Mouse (Mus musculus) heart, adult 18-20 months (tissue): ENCODE measurements around the gene Tsc2. TPM values are rescaled to one million over a fixed set of nuclear protein-coding genes. Genes with fewer than 3 reads are reported as not detected.

Experiments
- DNase-seq, 2 experiments: peaks; one replicate each; pipeline ENCODE4 v3.0.0; 2021 to 2022; ENCODE audit warnings: mixed read lengths in 1 of 2
- total RNA-seq, 2 experiments: library from RNA; stranded (reverse); gene quantifications; 2 replicates each; pipeline ENCODE4 v1.2.3; 2021

Gene Tsc2
- total RNA-seq, 2 experiments from 2014 or later = 104 to 108 TPM

GRCm38 (mm10) chr17:24647493-24647892 lies 15.1 kb upstream of the Tsc2 start:
- peak in 1 of 2 experiments; percentile 32 for DNase-seq

DNA sequence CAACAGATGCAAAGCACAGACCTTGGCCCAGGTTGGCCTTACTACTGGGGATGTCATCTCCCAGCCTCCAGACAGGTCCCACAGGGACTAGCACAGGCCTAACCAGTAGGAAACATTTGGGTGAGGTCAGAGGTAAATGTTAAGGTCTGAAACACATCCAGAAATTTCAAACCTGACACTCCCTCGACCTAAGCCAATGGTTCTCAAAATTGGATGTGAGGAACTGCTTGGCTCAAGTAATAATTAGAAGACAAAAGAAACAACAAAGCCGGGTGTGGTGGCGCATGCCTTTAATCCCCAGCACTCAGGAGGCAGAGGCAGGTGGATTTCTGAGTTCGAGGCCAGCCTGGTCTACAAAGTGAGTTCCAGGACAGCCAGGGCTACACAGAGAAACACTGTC lies 14.0 kb upstream of the Tsc2 start:
- no peak for DNase-seq

- peak; percentile 64 to 89 for DNase-seq
These were observed 13.5 kb upstream of the Tsc2 start for GRCm38 (mm10) chr17:24645916-24646315.

DNA sequence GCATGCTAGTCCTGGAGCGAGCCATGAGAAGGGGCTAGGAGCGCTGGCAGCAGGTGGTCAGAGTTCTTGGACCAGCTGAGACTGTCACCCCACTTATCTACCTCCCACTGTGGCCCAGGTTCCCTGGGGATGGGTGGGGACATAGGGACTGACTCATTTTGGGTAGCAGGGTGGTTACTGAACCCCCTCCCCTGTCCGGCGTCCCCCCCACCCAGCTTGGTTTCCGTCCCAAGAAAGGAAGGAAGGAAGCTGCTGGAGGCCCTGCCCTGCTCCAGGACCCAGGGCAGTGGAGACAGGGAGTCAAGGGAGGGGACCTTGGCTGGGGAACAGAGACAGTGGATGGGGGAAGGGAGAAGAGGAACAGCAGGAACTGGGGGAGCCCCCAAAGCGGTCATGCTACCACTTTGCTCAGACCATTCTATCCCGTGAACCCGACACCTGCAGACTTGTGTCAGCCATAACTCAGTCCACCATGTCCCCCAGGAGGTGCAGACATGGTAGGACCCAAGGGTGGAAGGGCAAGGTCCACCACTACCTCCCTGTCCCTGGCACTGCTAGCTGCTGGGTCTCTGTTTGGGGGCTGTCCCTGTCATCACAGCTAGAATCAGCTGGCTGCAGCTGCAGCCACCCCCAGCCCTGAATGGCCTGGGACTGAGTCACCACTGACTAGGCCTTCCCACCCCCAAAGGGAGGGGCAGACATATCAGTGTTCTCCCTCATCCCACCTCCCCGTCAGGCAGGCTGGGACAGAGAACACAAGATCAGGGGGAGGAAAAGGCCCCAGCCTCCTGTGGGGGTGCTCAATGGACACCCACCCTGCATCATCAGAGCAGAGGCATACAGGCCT lies 12.7 kb upstream of the Tsc2 start:
- peak; percentile 76 to 91 for DNase-seq

- peak; percentile 57 to 60 for DNase-seq
These were observed 11.7 kb upstream of the Tsc2 start for GRCm38 (mm10) chr17:24644030-24644715.

DNA sequence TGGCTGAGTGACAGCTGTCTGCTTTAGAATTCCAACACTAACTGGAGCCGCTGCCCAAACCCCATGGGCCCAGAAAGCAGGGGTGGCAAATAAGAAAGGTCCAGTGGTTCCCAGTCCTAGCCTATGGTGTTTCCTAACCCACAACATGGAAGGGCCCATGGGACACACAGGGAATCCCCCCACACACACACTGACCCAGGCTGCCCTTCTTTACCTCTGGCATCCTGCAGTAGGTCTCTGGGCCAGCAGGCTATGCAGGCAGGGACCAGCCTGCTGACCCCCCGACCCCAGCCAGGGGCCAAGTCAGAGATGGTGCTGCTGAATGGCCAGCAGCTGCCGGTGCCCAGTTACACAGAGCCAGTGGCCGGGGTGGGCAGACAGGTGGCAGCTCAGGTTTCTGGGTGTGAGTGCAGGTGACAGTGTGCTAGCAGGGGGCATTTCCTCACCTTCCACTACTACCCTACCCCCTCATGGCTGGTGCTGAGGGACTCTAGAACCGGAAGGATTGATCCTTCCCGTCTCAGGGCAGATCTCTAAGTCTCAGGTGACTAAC lies 10.4 kb upstream of the Tsc2 start:
- DNase-seq = no peak

DNA sequence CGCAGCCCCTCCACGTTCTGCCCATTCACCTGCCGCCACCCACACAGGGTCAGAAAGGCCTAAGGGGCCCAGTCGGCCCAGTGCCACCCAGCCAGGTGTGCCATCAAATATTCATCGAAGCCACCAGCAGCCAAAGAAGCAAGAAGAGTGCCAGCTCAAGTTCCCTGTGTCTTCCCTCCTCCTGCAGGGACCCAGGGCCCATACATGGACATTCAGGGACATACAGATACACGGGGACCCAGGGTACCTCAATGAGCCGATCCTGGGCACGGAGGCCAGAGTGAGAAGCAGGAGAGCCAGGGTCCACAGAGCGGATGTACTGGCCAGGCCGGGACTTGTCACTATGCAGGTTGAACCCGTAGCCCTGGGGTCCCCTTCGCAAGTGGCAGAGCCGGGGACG lies 9.5 kb upstream of the Tsc2 start:
- DNase-seq = peak in 1 of 2 experiments; percentile 7

- no peak for DNase-seq
These were observed 8.2 kb upstream of the Tsc2 start for GRCm38 (mm10) chr17:24640581-24640980.

DNA sequence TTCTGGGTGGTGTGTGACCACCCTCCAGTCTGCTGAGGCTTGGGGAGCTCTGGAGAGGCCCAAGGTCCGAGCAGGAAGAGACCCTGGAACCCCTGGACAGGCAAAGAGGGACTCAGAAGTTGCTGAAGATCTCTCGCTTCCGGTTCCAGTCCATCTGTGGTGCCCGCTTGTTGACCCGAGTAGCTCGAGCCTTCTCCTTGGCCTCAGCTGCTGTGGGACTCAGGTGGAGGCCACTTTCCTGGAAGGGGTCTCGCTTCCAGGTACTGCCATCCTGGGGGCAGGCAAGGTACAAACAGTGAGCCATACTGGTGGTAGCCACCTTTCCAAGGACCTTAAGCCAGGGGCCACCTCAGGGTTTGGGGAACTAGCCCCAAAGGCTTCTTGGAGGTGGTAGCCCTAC lies 7.7 kb upstream of the Tsc2 start:
- DNase-seq = no peak

DNA sequence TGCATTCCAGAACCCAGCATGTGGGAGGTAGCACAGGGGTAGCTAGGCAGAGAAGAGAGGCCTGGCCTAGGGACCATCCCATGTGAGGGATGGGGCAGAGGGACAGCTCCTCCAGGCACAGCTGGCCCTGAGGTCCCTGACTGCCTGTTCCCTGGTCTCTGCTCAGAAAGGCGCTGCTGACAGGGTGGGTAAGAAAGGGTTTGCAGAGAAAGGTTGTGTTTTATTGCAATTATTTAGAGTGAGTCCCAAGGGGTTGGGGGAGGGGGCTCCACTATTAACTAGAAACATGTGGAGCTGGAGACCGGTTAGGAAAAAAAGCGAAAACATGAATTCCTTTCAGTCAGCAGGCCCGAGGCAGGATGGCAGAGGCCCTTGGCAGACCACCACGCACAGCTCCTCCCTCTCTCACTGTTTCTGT lies 7.2 kb upstream of the Tsc2 start:
- DNase-seq = peak in 1 of 2 experiments; percentile 20

GRCm38 (mm10) chr17:24638840-24639239 lies 6.4 kb upstream of the Tsc2 start:
- DNase-seq = peak; percentile 78 to 87

DNA sequence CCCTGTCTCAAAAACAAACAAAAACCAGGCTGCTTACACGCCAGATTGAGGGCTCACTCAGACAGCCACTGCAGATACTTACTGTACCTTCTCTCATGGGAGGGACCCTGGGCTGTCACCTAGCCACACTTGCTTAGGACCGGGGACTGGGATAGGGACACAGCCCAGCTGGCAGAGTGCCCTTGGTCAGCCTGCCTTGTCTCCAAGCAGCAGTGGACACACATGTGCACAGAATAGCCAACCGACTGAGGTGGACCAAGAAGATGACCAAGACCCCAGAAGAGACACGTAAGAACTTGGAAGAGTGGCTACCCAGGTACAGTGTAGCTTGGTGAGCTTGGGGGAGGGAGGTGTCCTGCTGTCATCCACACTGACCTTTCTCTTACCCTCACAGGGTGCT lies 5.8 kb upstream of the Tsc2 start:
- peak; percentile 49 to 50 for DNase-seq

- peak in 1 of 2 experiments; percentile 33 for DNase-seq
These were observed 4.5 kb upstream of the Tsc2 start for GRCm38 (mm10) chr17:24636781-24637481.

DNA sequence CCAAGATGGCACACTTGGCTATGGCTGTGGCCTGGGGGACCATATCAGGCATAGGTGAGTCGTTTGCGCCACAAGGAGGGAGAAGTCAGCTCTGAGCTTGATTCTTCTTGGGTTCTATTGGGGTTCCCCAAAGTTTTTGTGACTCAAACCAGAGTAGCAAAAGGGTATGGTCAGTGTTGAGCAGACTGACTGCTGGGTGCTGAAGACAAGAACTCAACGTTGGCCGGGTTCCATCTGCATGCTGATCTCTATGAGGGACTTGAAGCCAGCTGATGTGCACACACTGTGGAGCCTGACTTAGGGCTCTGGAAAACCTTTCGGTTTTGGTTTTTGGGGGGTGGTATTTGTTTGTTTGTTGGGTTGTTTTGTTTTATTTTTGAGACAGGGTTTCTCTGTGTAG lies 3.3 kb upstream of the Tsc2 start:
- DNase-seq = peak in 1 of 2 experiments; percentile 30

DNA sequence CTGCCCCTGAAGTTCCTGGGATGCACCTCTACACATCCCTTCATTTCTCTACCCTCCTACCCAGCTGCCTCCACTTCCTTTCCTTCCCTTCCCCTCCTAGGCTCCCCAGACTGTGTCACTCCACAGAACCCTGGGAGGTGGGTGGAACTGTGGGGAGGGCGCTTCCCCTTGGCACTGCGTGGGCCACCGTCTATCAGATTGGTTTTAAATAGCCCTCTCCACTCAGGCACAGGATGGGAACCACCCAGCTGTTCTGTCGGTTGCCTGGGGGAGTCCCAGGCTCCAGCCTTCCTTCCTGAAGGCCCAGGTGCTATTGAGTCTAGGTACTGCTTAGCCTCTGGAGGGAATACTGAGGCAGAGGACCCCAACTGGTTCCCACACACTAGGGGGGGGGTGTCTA lies 2.6 kb upstream of the Tsc2 start:
- DNase-seq = peak; percentile 39 to 69

GRCm38 (mm10) chr17:24633831-24634230 lies 1.4 kb upstream of the Tsc2 start:
- DNase-seq = no peak

GRCm38 (mm10) chr17:24632813-24633449 lies 501 bp upstream of the Tsc2 start:
- peak; percentile 84 to 90 for DNase-seq

GRCm38 (mm10) chr17:24630072-24630471 lies 2.4 kb downstream of the Tsc2 start:
- DNase-seq = no peak

- DNase-seq = peak; percentile 72 to 90
These were observed 3.8 kb downstream of the Tsc2 start for GRCm38 (mm10) chr17:24628646-24629045.

DNA sequence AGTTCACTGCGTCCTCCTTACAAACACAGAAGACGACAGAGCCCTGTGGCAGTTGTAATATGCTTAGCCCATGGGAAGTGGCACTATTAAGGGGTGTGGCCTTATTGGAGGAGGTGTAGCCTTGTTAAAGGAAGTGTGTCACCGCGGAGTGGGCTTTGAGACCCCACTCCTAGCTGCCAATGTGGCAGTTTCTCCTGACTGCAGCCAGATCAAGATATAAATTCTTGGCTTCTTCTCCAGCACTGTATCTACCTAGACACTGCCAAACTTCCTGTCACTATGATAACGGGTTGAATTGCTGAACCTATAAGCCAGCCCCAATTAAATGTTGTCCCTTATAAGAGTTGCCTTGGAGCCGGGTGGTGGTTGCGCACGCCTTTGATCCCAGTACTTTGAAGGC lies 7.0 kb downstream of the Tsc2 start:
- DNase-seq = no peak

DNA sequence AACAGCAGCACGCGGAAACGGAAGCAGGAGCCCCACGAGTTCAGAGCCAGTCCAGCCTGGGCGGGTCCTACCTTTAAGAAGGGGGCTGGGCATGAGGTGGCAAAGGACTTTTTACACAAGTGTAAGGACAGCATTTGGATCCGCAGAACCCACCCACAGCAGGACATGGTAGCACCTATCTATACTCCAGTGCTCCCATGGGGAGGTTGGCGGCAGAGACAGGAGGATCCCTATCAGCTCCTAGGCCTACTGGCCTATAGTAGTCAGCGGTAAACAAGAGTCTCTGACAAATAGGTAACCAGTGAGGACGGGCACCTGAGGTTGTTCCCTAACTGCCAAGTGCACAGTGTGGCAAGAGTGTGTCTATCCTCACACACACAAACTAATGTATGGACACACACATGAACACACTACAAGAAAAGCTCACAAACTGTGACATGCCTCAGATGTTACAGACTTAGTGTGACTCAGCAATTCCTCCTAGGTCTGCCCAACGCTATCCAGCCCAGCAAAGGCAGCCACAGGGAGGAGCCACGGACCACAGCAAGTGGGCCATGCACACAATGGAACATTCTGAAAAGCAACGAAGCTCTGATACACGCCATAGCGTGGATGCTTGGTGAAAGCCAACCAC lies 14.8 kb downstream of the Tsc2 start:
- no peak for DNase-seq

GRCm38 (mm10) chr17:24610711-24611110 lies 21.7 kb downstream of the Tsc2 start:
- no peak for DNase-seq
